Mouse (Mus musculus) thymus, adult 2 months (tissue): ENCODE results near the gene Ube2e1.

Experiments used
- CTCF ChIP-seq: fragments of 200-500 bp; IDR thresholded peaks from 2 replicates; pipeline ENCODE4 v1.5.1; 2012; ENCODE audit warnings: mild to moderate bottlenecking, control low read depth, low read length, moderate library complexity, borderline replicate concordance; ENCODE audit not compliant: control insufficient read depth, poor library complexity, insufficient read depth; ENCODE audit errors: extremely low read depth
- POLR2A ChIP-seq: fragments of 200-500 bp; IDR thresholded peaks from 2 replicates; pipeline ENCODE4 v1.6.1; 2012; ENCODE audit warnings: mild to moderate bottlenecking, low read length, control low read depth, moderate library complexity; ENCODE audit not compliant: control insufficient read depth, poor library complexity, insufficient read depth; ENCODE audit errors: extremely low read depth

GRCm38 (mm10) chr14:18303262-18303661 lies 28.4 kb downstream of the Ube2e1 start:
- TF ChIP-seq POLR2A, result no peak
- no peak for TF ChIP-seq CTCF
